Mouse (Mus musculus): ENCODE measurements around the gene Tuba1b. TPM values are rescaled to one million over a fixed set of nuclear protein-coding genes. Genes with fewer than 3 reads are reported as not detected.

The Tuba1b gene
- polyA plus RNA-seq, 1 experiment from 2014 or later: 1,523 TPM

DNA sequence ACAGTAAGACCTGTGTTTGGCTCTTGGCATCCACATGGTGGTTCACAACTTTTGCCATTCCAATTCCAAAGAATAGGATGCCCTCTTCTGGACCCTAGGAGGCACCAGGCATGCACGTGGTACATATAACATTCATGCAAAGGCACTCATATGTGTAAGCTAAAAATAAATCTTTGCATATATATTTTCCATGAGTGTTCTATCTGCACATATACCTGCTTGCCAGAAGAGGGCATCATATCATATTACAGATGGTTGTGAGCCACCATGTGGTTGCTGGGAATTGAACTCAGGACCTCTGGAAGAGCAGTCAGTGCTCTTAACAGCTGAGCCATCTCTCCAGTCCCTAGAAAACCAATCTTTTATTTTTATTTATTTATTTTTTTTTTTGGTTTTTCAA is 32.8 kb downstream of the Tuba1b start:
- DNase-seq (ENCODE audit: low spot score): no peak
- Histone ChIP-seq H3K27me3 (replicated peaks; ENCODE audit: control insufficient read depth, insufficient read depth, low read length) (peaks cover 33% of the 10 kb centered on the region), H3K36me3 (ENCODE audit: control insufficient read depth, insufficient read depth, low read length) (peaks cover 28% of the 10 kb centered on the region), H3K27ac (replicated peaks; ENCODE audit: low read depth, low read length) (no peak overlapping the region), H3K9me3 (ENCODE audit: control insufficient read depth, low read length) (no peaks in the 10 kb centered on the region), H3K4me1 (ENCODE audit: control insufficient read depth, insufficient read depth, low read length) (0 out of 2 replicates have a peak, but pooled peaks cover 4% of the 10 kb centered on the region), H3K9ac (ENCODE audit: low read depth, low read length) (no peak overlapping the region), H3K4me2 (ENCODE audit: low read depth, low read length) (no peak overlapping the region), H3K4me3 (ENCODE audit: low read depth, low read length) (no peak overlapping the region)
- WGBS: 64% methylated on average over 1 of the region's 1 CpGs
- no peak for ATAC-seq (ENCODE audit: low read depth)

DNA sequence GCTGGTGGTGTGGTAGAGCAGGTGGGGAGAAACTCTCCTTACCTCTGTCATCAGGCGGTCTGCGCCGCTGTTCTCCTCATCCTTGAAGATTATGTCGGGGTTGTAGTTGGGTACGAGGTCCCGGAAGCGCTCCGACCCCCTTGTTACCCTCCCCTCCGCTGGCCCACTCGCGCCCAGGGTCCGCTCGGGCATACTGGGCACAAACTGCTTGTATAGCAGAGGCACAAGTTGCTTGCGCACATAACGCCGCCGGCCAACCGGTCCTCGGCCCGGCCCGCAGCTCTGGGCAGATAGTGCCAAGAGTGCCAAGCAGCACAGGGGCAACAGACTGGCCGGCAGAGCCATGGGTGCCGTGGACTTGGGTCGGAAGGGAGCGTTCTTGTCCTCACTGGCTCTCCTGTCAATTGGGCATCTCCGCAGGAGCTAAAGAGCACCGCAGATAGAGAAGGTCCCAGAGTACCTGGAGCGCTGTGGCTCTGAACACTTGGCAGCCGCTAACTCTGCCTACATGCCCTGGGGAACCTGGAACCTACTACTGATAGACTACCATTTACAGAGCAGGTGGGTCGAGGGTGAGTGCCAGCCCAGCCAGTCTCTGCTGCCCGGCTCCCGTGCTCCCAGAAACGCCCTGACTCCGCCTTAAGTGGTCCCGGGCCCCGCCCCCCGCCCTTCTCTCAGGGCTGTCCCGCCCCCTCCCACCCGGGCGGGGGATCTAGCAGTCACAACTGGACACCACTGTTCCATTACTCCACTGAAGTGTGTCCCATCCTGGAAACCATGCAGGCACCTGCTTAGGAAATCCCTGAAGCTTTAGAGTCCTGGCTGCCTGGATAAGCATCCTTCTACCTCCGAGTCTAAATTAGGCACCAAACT is 36.2 kb downstream of the Tuba1b start, which contains the start of gene Dhh:
Gene Dhh (minus strand): TSS at position 613 of the 873 bp plus-strand sequence.
- 1% methylated on average over 41 of the region's 41 CpGs for WGBS
- peaks cover 2% of the 10 kb centered on the region; the same call in 1 of the 2 replicates for H3K36me3 ChIP-seq (ENCODE audit: control insufficient read depth, insufficient read depth, low read length)
- 0 out of 2 replicates have a peak within 1 kb of the TSS, but pooled peaks have one; percentile 27 for H3K9ac ChIP-seq (ENCODE audit: low read depth, low read length)
- DNase-seq (ENCODE audit: low spot score) (peak; percentile 36), ATAC-seq (ENCODE audit: low read depth) (no peak; the same call in 1 of the 2 replicates)
- no peak within 1 kb of the TSS for H3K27ac ChIP-seq (replicated peaks; ENCODE audit: low read depth, low read length)
- peak within 1 kb of the TSS; percentile 43 for H3K4me2 ChIP-seq (ENCODE audit: low read depth, low read length)
- peak within 1 kb of the TSS; percentile 24 for H3K4me3 ChIP-seq (ENCODE audit: low read depth, low read length)
- peaks cover 9% of the 10 kb centered on the region for H3K4me1 ChIP-seq (ENCODE audit: control insufficient read depth, insufficient read depth, low read length)
- H3K27me3 ChIP-seq (replicated peaks; ENCODE audit: control insufficient read depth, insufficient read depth, low read length): peaks cover 67% of the 10 kb centered on the region
- no peaks in the 10 kb centered on the region for H3K9me3 ChIP-seq (ENCODE audit: control insufficient read depth, low read length)

DNA sequence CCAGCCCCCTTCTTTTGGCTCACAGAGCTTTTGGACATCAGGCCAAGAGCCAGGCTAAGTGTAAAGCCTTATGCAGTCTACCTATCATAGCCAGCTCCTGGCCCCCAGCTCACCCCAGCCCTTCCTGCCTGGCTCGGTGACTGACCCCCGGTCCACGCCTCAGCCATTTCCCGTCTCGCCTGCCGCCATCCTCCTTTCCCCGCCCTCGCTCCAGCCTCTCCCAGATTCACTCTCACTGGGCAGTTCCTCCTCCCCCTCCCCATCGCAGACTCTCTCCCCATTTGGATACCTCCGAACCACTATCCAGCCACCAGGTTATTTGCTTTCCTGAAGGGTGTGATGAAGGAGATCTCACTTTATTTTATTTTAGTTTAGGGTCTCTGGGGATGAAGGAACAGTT is 36.9 kb downstream of the Tuba1b start:
- Histone ChIP-seq H3K36me3 (ENCODE audit: control insufficient read depth, insufficient read depth, low read length) (no peaks in the 10 kb centered on the region), H3K4me2 (ENCODE audit: low read depth, low read length) (peak overlapping the region; percentile 43; the same call in 1 of the 2 replicates), H3K4me1 (ENCODE audit: control insufficient read depth, insufficient read depth, low read length) (peaks cover 9% of the 10 kb centered on the region), H3K9ac (ENCODE audit: low read depth, low read length) (0 out of 2 replicates have a peak overlapping the region, but pooled peaks have one; percentile 27), H3K4me3 (ENCODE audit: low read depth, low read length) (peak overlapping the region; percentile 24), H3K27me3 (replicated peaks; ENCODE audit: control insufficient read depth, insufficient read depth, low read length) (peaks cover 74% of the 10 kb centered on the region), H3K9me3 (ENCODE audit: control insufficient read depth, low read length) (no peaks in the 10 kb centered on the region), H3K27ac (replicated peaks; ENCODE audit: low read depth, low read length) (no peak overlapping the region)
- WGBS: under 1% methylated on average over 10 of the region's 10 CpGs
- no peak for DNase-seq (ENCODE audit: low spot score)
- ATAC-seq (ENCODE audit: low read depth): no peak

DNA sequence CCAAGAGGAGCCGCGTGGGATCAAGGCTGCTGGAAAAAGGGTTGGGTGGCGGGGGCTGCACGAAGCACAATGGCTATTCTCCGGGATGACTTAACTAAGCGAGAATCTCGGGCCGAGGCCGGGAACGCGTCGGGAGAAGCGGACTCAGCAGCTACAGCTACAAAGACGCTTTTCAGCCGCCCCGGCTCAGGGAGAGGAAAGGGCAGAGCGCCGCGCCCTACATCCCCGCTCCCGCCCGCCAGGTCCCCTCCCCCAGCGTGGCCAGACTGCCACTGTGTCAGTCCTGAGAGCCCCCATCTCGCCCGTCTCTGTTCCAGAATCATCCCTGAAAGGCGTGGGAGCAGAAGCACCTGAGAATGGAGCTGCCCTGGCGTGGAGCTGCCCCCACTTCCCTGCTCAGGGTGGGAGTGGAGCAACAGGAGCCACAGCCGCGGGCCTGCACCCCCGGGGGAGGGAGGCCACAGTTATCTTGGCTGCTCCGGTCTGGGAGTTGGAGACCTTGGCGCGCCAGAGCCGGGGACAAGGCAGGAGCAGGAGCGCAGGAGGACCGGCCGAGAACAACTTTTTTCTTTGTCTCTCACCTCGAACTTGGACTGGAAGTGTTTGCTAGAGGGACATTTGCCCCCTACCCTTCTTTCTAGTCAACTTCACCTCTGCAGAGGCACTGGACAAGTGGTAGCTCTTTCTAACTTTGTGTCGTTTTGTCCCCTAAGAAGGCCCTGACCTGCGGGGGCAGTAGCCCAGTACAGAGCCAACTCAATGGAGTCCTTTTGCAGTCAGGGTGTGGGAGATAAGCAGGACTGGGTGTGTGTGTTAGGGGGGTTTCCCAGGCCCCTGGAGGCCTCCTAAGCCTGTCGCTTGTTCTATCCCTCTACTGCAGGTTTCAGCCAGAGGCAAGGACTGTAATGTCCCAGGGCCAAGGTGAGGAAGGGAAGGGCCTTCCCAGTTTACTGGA is 38.5 kb downstream of the Tuba1b start:
- Histone ChIP-seq H3K36me3 (ENCODE audit: control insufficient read depth, insufficient read depth, low read length) (no peaks in the 10 kb centered on the region), H3K4me2 (ENCODE audit: low read depth, low read length) (peak overlapping the region; percentile 98), H3K4me1 (ENCODE audit: control insufficient read depth, insufficient read depth, low read length) (peaks cover 9% of the 10 kb centered on the region), H3K27ac (replicated peaks; ENCODE audit: low read depth, low read length) (no peak overlapping the region), H3K27me3 (replicated peaks; ENCODE audit: control insufficient read depth, insufficient read depth, low read length) (peaks cover 88% of the 10 kb centered on the region), H3K4me3 (ENCODE audit: low read depth, low read length) (peak overlapping the region; percentile 53), H3K9me3 (ENCODE audit: control insufficient read depth, low read length) (no peaks in the 10 kb centered on the region), H3K9ac (ENCODE audit: low read depth, low read length) (peak overlapping the region; percentile 46)
- WGBS: 4% methylated on average over 31 of the region's 41 CpGs
- peak; percentile 38; the same call in 1 of the 2 replicates for ATAC-seq (ENCODE audit: low read depth)
- DNase-seq (ENCODE audit: low spot score): peak; percentile 66

DNA sequence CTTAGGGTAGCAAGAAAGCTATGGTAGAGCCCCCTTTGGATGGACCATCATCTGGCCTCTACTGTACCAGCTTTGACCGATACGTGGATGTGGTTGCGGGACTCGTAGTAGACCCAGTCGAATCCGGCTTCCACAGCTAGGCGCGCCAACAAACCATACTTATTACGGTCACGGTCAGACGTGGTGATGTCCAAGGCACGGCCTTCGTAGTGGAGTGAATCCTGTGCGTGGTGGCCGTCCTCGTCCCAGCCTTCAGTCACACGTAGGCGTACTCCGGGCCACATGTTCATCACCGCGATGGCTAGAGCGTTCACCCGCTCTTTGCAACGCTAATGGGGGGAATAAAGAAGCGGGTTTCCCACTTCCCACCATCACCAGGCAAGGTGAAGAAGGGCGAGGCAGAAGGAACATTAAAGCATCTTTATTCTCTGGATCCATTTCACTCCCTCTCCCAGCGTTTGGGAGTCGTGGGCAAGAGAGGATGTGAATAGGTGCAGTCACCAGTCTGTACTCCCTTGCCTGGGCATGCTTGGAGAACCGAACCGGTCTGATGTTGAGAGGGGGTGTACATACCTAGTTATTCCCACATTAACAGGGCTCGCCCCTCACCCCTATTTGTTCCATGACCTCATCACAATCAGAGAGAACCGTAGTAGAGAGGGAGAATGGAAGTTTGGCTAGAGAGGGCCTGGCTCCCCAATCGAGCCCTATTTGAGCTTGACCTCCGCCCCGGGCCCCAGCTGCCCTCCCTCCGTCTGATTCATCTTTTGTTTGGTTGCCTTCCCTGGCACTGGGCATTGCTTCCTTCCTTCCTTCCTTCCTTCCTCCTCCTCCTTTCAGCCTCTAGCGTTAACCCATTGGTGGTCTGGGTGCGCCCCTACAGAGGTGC is 39.4 kb downstream of the Tuba1b start:
- no peaks in the 10 kb centered on the region for H3K36me3 ChIP-seq (ENCODE audit: control insufficient read depth, insufficient read depth, low read length)
- peak overlapping the region; percentile 54; the same call in 1 of the 2 replicates for H3K9ac ChIP-seq (ENCODE audit: low read depth, low read length)
- H3K4me2 ChIP-seq (ENCODE audit: low read depth, low read length): peak overlapping the region; percentile 98
- whole genome bisulfite sequencing: 4% methylated on average over 38 of the region's 38 CpGs
- no peak overlapping the region for H3K27ac ChIP-seq (replicated peaks; ENCODE audit: low read depth, low read length)
- peaks cover 91% of the 10 kb centered on the region for H3K27me3 ChIP-seq (replicated peaks; ENCODE audit: control insufficient read depth, insufficient read depth, low read length)
- peak overlapping the region; percentile 53 for H3K4me3 ChIP-seq (ENCODE audit: low read depth, low read length)
- peaks cover 9% of the 10 kb centered on the region for H3K4me1 ChIP-seq (ENCODE audit: control insufficient read depth, insufficient read depth, low read length)
- no peaks in the 10 kb centered on the region for H3K9me3 ChIP-seq (ENCODE audit: control insufficient read depth, low read length)
- ATAC-seq (ENCODE audit: low read depth): 0 out of 2 replicates have a peak, but pooled peaks have one; percentile 3
- DNase-seq (ENCODE audit: low spot score): no peak

DNA sequence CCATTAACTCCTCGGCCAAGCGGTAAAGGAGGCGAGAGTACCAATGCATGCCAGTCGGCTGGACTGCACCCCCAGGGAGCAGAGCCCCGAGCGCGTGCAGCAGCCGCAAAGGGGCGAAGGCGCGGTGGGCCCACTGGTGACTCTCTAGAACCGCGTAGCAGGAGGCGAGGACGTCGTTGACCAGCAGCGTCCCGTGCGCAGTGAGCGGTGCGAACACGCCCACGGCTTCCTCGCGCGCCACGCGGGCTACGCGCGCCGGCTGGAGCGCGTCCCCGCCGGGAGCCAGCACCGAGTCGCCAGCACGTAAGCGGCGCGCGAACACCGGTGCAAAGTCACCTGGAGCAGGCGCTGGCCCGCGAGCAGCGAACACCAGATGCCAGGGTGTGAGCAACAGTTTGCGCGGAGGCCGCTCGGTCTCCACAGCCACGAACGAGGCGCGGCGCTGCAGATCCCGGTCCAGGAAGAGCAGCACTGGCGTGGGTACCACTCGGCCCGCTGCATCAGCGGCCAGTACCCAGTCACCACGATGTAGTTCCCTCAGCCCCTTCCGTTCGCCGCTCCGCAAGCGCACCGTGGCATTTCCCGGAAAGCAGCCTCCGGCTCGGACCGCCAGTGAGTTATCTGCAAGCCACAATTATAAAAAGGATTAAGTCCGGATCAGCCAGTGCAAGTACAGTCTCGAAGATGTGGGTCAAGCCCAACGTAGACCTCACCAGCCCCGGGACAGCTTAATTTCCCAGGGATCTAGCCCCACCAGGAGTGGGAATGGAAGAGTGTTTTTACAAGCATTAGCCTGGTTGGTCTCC is 40.2 kb downstream of the Tuba1b start, which contains the start of gene Rhebl1:
Gene Rhebl1 (minus strand): TSS at position 601 of the 806 bp plus-strand sequence.
- under 1% methylated on average over 34 of the region's 77 CpGs for WGBS
- peak within 1 kb of the TSS; percentile 98 for H3K4me2 ChIP-seq (ENCODE audit: low read depth, low read length)
- H3K9me3 ChIP-seq (ENCODE audit: control insufficient read depth, low read length): no peaks in the 10 kb centered on the region
- H3K36me3 ChIP-seq (ENCODE audit: control insufficient read depth, insufficient read depth, low read length): no peaks in the 10 kb centered on the region
- ATAC-seq (ENCODE audit: low read depth) (no peak), DNase-seq (ENCODE audit: low spot score) (no peak)
- H3K9ac ChIP-seq (ENCODE audit: low read depth, low read length): peak within 1 kb of the TSS; percentile 54
- peaks cover 83% of the 10 kb centered on the region for H3K27me3 ChIP-seq (replicated peaks; ENCODE audit: control insufficient read depth, insufficient read depth, low read length)
- H3K27ac ChIP-seq (replicated peaks; ENCODE audit: low read depth, low read length): no peak within 1 kb of the TSS
- peak within 1 kb of the TSS; percentile 53 for H3K4me3 ChIP-seq (ENCODE audit: low read depth, low read length)
- peaks cover 9% of the 10 kb centered on the region for H3K4me1 ChIP-seq (ENCODE audit: control insufficient read depth, insufficient read depth, low read length)

DNA sequence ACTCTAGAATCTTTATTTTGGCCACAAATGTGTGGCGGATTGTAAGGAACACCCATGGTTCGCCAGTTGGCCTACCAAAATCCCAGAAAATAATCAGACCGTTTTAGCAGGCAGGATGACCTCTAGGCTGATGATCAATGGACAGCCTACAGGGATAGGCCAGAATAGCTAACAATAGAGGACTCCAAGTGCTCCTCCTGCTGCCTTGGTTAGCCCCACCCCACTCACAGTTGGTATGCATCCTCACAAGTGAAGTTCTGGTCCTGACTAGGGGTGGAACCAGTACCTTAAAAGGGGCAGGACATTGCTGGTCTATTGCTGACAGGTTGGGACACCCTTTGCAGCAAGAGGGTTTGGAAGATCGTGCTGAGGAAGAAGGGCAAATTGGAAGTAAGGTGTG is 41.3 kb downstream of the Tuba1b start:
- 61% methylated on average over 4 of the region's 4 CpGs for WGBS
- Histone ChIP-seq H3K4me2 (ENCODE audit: low read depth, low read length) (no peak overlapping the region), H3K27ac (replicated peaks; ENCODE audit: low read depth, low read length) (no peak overlapping the region), H3K4me3 (ENCODE audit: low read depth, low read length) (no peak overlapping the region), H3K9ac (ENCODE audit: low read depth, low read length) (no peak overlapping the region), H3K9me3 (ENCODE audit: control insufficient read depth, low read length) (no peaks in the 10 kb centered on the region), H3K27me3 (replicated peaks; ENCODE audit: control insufficient read depth, insufficient read depth, low read length) (peaks cover 72% of the 10 kb centered on the region), H3K36me3 (ENCODE audit: control insufficient read depth, insufficient read depth, low read length) (no peaks in the 10 kb centered on the region), H3K4me1 (ENCODE audit: control insufficient read depth, insufficient read depth, low read length) (peaks cover 5% of the 10 kb centered on the region)
- ATAC-seq (ENCODE audit: low read depth): no peak
- DNase-seq (ENCODE audit: low spot score): no peak
